Mouse (Mus musculus): Measurements from ENCODE around the gene Thbs2. TPM values are rescaled to one million over a fixed set of nuclear protein-coding genes. Genes with fewer than 3 reads are reported as not detected.

Thbs2 gene
- polyA plus RNA-seq, 1 experiment from 2014 or later = 7.4 TPM

Other genes with a start within 250 kb of the Thbs2 start
- 4.9 and 8.9 TPM in 2 replicates for gene Wdr27, start 248.9 kb upstream of the Thbs2 start, polyA plus RNA-seq (2016; fragmentation: Nextera tagmentation; extraction: Ambion mirVana)
- 28.1 TPM in 2 replicates for gene 1600012H06Rik, start 248.9 kb upstream of the Thbs2 start, polyA plus RNA-seq (2016; fragmentation: Nextera tagmentation; extraction: Ambion mirVana)